Mouse (Mus musculus) kidney, postnatal 0 days (tissue): ENCODE measurements around the gene Hpn. TPM values are rescaled to one million over a fixed set of nuclear protein-coding genes. Genes with fewer than 3 reads are reported as not detected.
A peak's percentile ranks its signal among the peaks of the same experiment; 100 is the strongest.

Source experiments
- ATAC-seq: fragments of 200-750 bp; cut with Nextera tagmentation; replicated peaks from 2 replicates; pipeline ENCODE4 v1.8.0; 2017; ENCODE audit warnings: low read depth, moderate number of reproducible peaks, moderate TSS enrichment, moderate library complexity; ENCODE audit not compliant: low FRiP score
- DNase-seq: peaks from one replicate; pipeline ENCODE4 v3.0.0-alpha.2; 2016; ENCODE audit warnings: low spot score
- H3K27ac ChIP-seq: fragments of 300-500 bp; sonication (generic); 2 replicates; pipeline ENCODE4 v1.5.1; 2014; ENCODE audit warnings: mild to moderate bottlenecking
- H3K27me3 ChIP-seq: fragments of 300-500 bp; sonication (generic); 2 replicates; pipeline ENCODE4 v1.6.1; 2014; ENCODE audit warnings: low read length, mixed read lengths; ENCODE audit not compliant: insufficient read depth
- H3K36me3 ChIP-seq: fragments of 300-500 bp; sonication (generic); 2 replicates; pipeline ENCODE4 v1.6.1; 2014; ENCODE audit warnings: low read length, mixed read lengths; ENCODE audit not compliant: insufficient read depth
- H3K4me1 ChIP-seq: fragments of 300-500 bp; sonication (generic); replicated peaks from 2 replicates; pipeline ENCODE4 v1.6.1; 2014; ENCODE audit warnings: antibody characterized with exemption, low read length, mixed read lengths; ENCODE audit not compliant: insufficient read depth
- H3K4me2 ChIP-seq: fragments of 300-500 bp; sonication (generic); 2 replicates; pipeline ENCODE4 v1.6.1; 2014; ENCODE audit warnings: mild to moderate bottlenecking, low read length, moderate library complexity, mixed read lengths
- H3K4me3 ChIP-seq: fragments of 300-500 bp; sonication (generic); replicated peaks from 2 replicates; pipeline ENCODE4 v1.5.1; 2014; ENCODE audit warnings: low read depth, low read length
- H3K9ac ChIP-seq: fragments of 300-500 bp; sonication (generic); 2 replicates; pipeline ENCODE4 v1.6.1; 2014; ENCODE audit warnings: low read depth, low read length
- H3K9me3 ChIP-seq: fragments of 300-500 bp; sonication (generic); replicated peaks from 2 replicates; pipeline ENCODE4 v1.6.1; 2016; ENCODE audit warnings: low read length, inconsistent platforms, mixed read lengths
- CTCF ChIP-seq: IDR thresholded peaks from 2 replicates; pipeline ENCODE4 v1.5.1; 2016; ENCODE audit warnings: antibody characterized with exemption, low read depth, mild to moderate bottlenecking, moderate library complexity
- WGBS: fragments of 180-500 bp; shearing (Covaris S2); extraction: QIAGEN DNeasy Blood & Tissue Kit; methylation state at CpG from one replicate; pipeline ENCODE4 v1.1.7; 2014; 5-methylcytosine and 5-hydroxymethylcytosine counted together
- polyA plus RNA-seq: library from polyadenylated mRNA; unstranded; fragments of >200 nt; fragmentation: Nextera tagmentation; extraction: Ambion mirVana; gene quantifications from 2 replicates; pipeline ENCODE4 v1.2.1, GENCODE M21; 2015

Gene Hpn
- polyA plus RNA-seq, 1 experiment from 2014 or later = 110 TPM

- Histone ChIP-seq H3K4me2 (peak overlapping the region; percentile 52), H3K36me3 (no peaks in the 10 kb centered on the region), H3K4me3 (no peak overlapping the region), H3K27ac (peak overlapping the region; percentile 87), H3K9ac (0 out of 2 replicates have a peak overlapping the region, but pooled peaks have one; percentile 15), H3K27me3 (no peaks in the 10 kb centered on the region), H3K9me3 (no peaks in the 10 kb centered on the region), H3K4me1 (peaks cover 19% of the 10 kb centered on the region)
- WGBS = 14% methylated on average over 17 of the region's 17 CpGs
- peak; percentile 70 for ATAC-seq
- TF ChIP-seq CTCF = no peak
- DNase-seq = no peak
Observed at GRCm38 (mm10) chr7:31115587-31116043, 525 bp upstream of the Hpn start.

GRCm38 (mm10) chr7:31114646-31115045 is 444 bp downstream of the Hpn start:
- Histone ChIP-seq H3K36me3 (no peaks in the 10 kb centered on the region), H3K27me3 (no peaks in the 10 kb centered on the region), H3K9ac (peak overlapping the region; percentile 44), H3K9me3 (no peaks in the 10 kb centered on the region), H3K4me2 (peak overlapping the region; percentile 52), H3K27ac (peak overlapping the region; percentile 87), H3K4me3 (peak overlapping the region; percentile 24), H3K4me1 (peaks cover 19% of the 10 kb centered on the region)
- WGBS = 54% methylated on average over 10 of the region's 10 CpGs
- TF ChIP-seq CTCF = peak; percentile 43; the same call in 1 of the 2 replicates
- DNase-seq (no peak), ATAC-seq (peak; percentile 33; the same call in 1 of the 2 replicates)

GRCm38 (mm10) chr7:31113800-31114199 is 1.3 kb downstream of the Hpn start:
- Histone ChIP-seq H3K27me3 (no peaks in the 10 kb centered on the region), H3K9me3 (no peaks in the 10 kb centered on the region), H3K9ac (no peak overlapping the region), H3K36me3 (no peaks in the 10 kb centered on the region), H3K4me3 (no peak overlapping the region), H3K4me1 (peaks cover 19% of the 10 kb centered on the region), H3K4me2 (peak overlapping the region; percentile 52), H3K27ac (peak overlapping the region; percentile 87; the same call in 1 of the 2 replicates)
- TF ChIP-seq CTCF = no peak
- no peak for DNase-seq
- 75% methylated on average over 6 of the region's 6 CpGs for WGBS
- ATAC-seq = no peak; the same call in 1 of the 2 replicates

- no peak overlapping the region for H3K4me2 ChIP-seq
- TF ChIP-seq CTCF = no peak
- H3K27ac ChIP-seq = no peak overlapping the region
- DNase-seq (no peak), ATAC-seq (no peak)
- 36% methylated on average over 4 of the region's 4 CpGs for WGBS
- no peak overlapping the region for H3K9ac ChIP-seq
- no peaks in the 10 kb centered on the region for H3K9me3 ChIP-seq
- H3K4me3 ChIP-seq = no peak overlapping the region
- H3K4me1 ChIP-seq = peaks cover 19% of the 10 kb centered on the region
- H3K36me3 ChIP-seq = no peaks in the 10 kb centered on the region
- no peaks in the 10 kb centered on the region for H3K27me3 ChIP-seq
Observed at GRCm38 (mm10) chr7:31112036-31112435, 3.1 kb downstream of the Hpn start.

GRCm38 (mm10) chr7:31110861-31111385 is 4.2 kb downstream of the Hpn start:
- ATAC-seq = no peak
- Histone ChIP-seq H3K9me3 (no peaks in the 10 kb centered on the region), H3K27me3 (no peaks in the 10 kb centered on the region), H3K9ac (no peak overlapping the region), H3K36me3 (no peaks in the 10 kb centered on the region), H3K4me3 (no peak overlapping the region), H3K27ac (no peak overlapping the region), H3K4me2 (no peak overlapping the region), H3K4me1 (peaks cover 18% of the 10 kb centered on the region)
- DNase-seq = no peak
- 70% methylated on average over 15 of the region's 15 CpGs for WGBS
- TF ChIP-seq CTCF = no peak

- ATAC-seq = no peak
Observed at GRCm38 (mm10) chr7:31109796-31110195, 5.3 kb downstream of the Hpn start.

More at GRCm38 (mm10) chr7:31109796-31110195, 5.3 kb downstream of the Hpn start:
- Histone ChIP-seq H3K9ac (no peak overlapping the region), H3K4me2 (no peak overlapping the region), H3K4me3 (no peak overlapping the region), H3K27ac (no peak overlapping the region), H3K4me1 (peaks cover 6% of the 10 kb centered on the region; the same call in 1 of the 2 replicates), H3K36me3 (no peaks in the 10 kb centered on the region), H3K9me3 (no peaks in the 10 kb centered on the region), H3K27me3 (no peaks in the 10 kb centered on the region)
- no peak for TF ChIP-seq CTCF
- DNase-seq = no peak
- WGBS = 89% methylated on average over 5 of the region's 5 CpGs
